Mouse (Mus musculus) heart, postnatal 0 days (tissue): ENCODE measurements at regions not wholly inside any gene's neighbourhood (a gene's known extent, or its start where the extent isn't known, plus 50 kb on each side); places are given as distances from the start of the nearest gene placed in this dataset.

Source experiments
- CTCF ChIP-seq: IDR thresholded peaks from 2 replicates; pipeline ENCODE4 v1.5.1; 2016; ENCODE audit warnings: antibody characterized with exemption, control low read depth, low read depth
- EP300 ChIP-seq: IDR thresholded peaks from 2 replicates; pipeline ENCODE4 v1.6.1; 2016; ENCODE audit warnings: antibody characterized with exemption, low read depth

DNA sequence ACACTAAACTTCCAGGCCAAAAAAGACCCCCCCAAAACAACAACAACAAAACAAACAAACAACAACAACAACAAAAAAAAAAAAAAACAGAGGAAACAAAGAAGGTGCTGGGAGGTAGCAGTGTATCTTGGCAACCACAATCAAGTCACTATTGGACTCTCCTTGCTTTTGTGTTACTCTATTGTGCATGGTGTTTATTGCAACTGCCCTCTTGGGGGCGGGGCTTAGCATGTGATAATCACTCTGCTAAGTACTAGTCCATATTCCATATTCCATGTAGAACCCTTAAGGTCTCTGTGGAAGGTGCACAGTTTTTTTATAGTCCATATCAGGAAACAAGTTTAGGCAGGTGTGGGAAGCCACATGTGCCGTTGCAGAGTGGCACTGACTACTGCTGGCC lies 200.7 kb downstream of the Sec16b start:
- no peak for TF ChIP-seq CTCF
- no peak for TF ChIP-seq EP300
